Mouse (Mus musculus) left cerebral cortex, postnatal 36 days (tissue): Measurements from ENCODE around the gene Acadvl. TPM values are rescaled to one million over a fixed set of nuclear protein-coding genes. Genes with fewer than 3 reads are reported as not detected.
A peak's percentile ranks its signal among the peaks of the same experiment; 100 is the strongest.

ENCODE experiments used
- DNase-seq, 2 experiments: peaks; one replicate each; pipeline ENCODE4 v3.0.0; 2021 to 2022; ENCODE audit warnings: low spot score in 2 of 2, mixed read lengths in 1 of 2
- intact Hi-C: fragments of 180-260 bp; cut with DNase I; formaldehyde crosslinking; loops from one replicate; pipeline ENCODE4 v1.15.1; 2025
- total RNA-seq, 2 experiments: library from RNA; stranded (reverse); gene quantifications; 2 replicates each; pipeline ENCODE4 v1.2.3; 2021

The Acadvl gene
- total RNA-seq: 10 to 100 TPM; 54.3 to 58.5 TPM

GRCm38 (mm10) chr11:70014880-70015558 lies at the start of gene Acadvl:
Acadvl (minus strand) TSS chr11:70015411.
- intact Hi-C loops: loop anchor here (2.0 kb wide), 1 partner anchor 14 kb away; the partner anchor contains the start of gene Dvl2
- DNase-seq: peak; percentile 83 to 85

DNA sequence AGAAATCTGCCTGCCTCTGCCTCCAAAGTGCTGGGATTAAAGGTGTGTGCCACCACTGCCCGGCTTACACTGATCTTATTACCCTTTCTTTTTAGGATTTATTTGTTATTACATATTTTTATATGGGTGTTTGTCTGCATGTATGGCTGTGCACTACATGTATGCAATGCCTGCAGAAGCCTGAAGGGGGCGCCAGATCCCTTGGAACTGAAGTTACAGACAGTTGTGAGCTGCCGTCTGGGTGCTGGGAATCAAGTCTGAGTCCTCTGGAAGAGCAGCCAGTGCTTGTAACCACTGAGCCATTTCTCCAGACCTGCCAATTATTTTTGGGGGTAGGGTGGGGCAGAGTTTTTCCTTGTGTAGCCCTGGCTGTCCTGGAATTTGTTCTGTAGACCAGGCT lies 47.8 kb upstream of the Acadvl start:
- intact Hi-C loops: no loop called here
- no peak for DNase-seq

DNA sequence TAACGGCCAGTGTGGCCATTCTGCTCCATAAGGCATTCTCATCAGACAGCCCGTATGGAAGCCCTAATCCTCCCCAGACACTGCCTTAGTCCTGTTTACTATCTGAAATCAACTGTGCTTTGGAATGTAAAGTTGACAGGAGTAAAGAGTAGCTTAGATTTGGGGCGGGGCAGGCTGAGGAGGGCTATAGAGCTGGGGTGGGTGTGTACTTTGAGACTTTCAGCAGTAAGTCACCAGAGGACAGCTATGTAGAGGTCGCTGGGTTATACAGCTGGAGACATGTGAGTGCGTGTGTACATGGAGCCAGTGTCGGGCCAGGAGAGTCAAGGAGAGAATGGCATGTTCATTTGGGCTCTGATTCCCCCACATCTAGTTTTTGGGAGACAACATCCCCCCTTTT lies 44.7 kb upstream of the Acadvl start:
- DNase-seq: no peak
- intact Hi-C loops: loop anchor here (5.0 kb wide), 1 partner anchor 152 kb away; the partner anchor contains the start of gene Slc16a11

GRCm38 (mm10) chr11:70057805-70058204 lies 42.6 kb upstream of the Acadvl start:
- intact Hi-C loops: loop anchor here (5.0 kb wide), 1 partner anchor 154 kb away; the partner anchor contains the start of gene Slc16a11

DNA sequence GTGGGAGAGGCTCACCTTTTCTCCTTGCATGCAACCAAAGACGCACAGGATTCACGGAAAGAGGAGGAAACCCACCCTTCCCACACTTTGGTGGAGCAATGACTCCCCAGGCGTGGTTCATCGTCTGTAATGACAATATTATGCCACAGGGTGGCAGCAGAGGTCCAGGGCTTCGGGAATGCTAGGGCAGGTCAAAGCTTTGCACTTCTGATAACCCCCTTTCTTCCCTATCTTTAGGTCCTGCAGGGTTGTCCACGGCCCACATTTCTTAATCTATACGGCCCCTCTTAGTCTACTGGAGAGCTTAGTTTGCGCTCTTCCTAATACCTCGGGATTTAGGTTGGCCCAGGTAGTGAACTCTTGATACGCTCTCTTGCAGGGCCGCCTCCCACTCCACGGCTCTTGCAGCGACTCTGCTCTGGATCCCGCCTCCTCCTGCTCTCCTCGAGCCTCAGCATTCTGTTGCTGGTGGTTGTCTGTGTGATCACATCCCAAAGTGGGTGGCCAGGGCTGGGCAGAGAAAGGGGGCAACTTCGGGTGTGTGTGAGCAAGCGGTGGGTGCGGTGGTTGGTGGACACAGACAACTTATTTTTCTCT lies 40.5 kb upstream of the Acadvl start:
- intact Hi-C loops: loop anchor here (5.0 kb wide), 1 partner anchor 157 kb away; the partner anchor contains the start of gene Slc16a11
- peak in 1 of 2 experiments; percentile 55 for DNase-seq

More at GRCm38 (mm10) chr11:70057805-70058204, 42.6 kb upstream of the Acadvl start:
- no peak for DNase-seq

GRCm38 (mm10) chr11:70053898-70054570 lies 38.8 kb upstream of the Acadvl start, which contains the start of gene Asgr1:
Asgr1 (plus strand) TSS chr11:70054085.
- no peak for DNase-seq
- intact Hi-C loops: no loop called here

GRCm38 (mm10) chr11:70053156-70053555 lies 37.9 kb upstream of the Acadvl start:
- DNase-seq: no peak
- intact Hi-C loops: no loop called here

DNA sequence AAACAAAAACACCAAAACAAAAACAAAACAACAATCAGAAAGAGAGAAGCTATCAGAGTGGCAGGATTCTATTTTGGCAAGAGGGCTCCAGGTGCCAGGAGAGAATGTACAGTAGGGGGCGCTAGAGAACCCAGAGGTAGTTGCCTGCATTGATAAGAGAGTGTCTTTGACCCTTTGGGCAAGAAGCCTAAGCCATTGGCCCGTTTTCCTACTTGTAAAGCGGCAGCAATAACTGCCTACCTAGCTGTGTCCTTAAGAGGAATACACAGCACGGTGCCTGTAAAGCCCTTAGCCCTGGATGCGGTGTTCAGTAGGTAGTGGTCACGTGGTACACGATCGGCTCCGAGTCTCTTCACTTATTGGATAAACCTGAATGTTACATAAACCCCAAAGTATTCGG lies 34.6 kb upstream of the Acadvl start:
- intact Hi-C loops: no loop called here
- DNase-seq: no peak

- DNase-seq: no peak
- intact Hi-C loops: no loop called here
Observed at GRCm38 (mm10) chr11:70049366-70049765, 34.2 kb upstream of the Acadvl start.

- DNase-seq: no peak
- intact Hi-C loops: no loop called here
Observed at GRCm38 (mm10) chr11:70045435-70045834, 30.2 kb upstream of the Acadvl start.

GRCm38 (mm10) chr11:70043665-70044064 lies 28.5 kb upstream of the Acadvl start:
- intact Hi-C loops: no loop called here

DNA sequence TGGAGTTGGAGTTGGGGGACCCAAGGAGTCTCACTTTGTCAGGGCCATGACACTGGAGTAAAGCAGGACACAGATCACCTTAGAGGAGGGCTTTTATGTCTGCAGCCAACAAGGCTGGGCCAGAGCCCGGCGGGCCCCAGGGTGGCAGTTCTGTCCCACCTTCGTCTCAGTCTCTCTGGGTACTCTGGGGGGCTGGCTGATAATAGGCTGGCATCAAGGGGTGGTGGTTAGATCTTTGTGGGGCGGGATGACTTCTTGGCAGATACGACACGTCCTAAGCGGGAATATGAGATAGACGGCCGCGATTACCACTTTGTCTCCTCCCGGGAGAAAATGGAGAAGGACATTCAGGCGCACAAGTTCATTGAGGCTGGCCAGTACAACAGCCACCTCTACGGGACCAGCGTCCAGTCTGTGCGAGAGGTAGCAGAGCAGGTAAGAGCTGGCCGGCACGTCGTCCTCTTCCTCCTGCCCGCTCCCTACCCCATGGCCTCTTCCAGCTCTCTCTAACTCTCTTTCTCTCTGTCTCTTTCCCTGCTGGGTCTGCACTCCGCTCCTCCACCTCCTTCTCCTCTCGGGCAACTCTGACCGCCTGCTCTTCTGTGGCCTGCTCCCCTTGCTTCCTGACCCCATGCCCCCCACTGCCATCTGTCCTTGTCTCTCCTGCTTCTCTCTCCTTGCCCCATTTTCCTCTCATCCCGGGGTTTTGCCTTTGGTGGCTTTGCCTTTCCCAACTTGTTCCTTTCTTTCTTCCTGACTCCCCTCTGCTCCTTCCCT lies 27.3 kb upstream of the Acadvl start:
- DNase-seq: no peak
- intact Hi-C loops: no loop called here

More at GRCm38 (mm10) chr11:70043665-70044064, 28.5 kb upstream of the Acadvl start:
- no peak for DNase-seq

- intact Hi-C loops: no loop called here
- no peak for DNase-seq
Observed at GRCm38 (mm10) chr11:70040184-70040583, 25.0 kb upstream of the Acadvl start.

DNA sequence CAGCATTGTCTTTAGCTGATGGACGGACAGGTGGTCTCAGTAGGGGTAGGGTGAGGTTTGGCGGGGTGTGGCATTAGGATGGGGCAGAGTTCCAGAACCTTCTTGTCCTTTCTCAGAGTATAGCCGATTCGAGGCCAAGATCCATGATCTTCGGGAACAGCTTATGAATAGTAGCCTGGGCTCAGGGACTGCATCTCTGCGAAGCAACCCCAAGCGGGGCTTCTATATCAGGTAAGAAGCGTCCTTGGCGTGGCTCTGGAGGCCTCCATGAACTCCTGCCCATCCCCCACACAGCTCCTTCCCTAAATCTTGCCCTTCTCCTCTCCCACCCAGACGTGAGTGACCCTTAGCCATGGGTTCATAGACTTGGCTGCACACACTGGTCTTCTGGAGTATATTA lies 24.4 kb upstream of the Acadvl start:
- intact Hi-C loops: no loop called here

GRCm38 (mm10) chr11:70038174-70038573 lies 23.0 kb upstream of the Acadvl start:
- intact Hi-C loops: no loop called here
- no peak for DNase-seq

More for the DNA sequence above, 24.4 kb upstream of the Acadvl start:
- DNase-seq: no peak

GRCm38 (mm10) chr11:70031321-70031670 lies 16.1 kb upstream of the Acadvl start:
- intact Hi-C loops: no loop called here
- DNase-seq: no peak

DNA sequence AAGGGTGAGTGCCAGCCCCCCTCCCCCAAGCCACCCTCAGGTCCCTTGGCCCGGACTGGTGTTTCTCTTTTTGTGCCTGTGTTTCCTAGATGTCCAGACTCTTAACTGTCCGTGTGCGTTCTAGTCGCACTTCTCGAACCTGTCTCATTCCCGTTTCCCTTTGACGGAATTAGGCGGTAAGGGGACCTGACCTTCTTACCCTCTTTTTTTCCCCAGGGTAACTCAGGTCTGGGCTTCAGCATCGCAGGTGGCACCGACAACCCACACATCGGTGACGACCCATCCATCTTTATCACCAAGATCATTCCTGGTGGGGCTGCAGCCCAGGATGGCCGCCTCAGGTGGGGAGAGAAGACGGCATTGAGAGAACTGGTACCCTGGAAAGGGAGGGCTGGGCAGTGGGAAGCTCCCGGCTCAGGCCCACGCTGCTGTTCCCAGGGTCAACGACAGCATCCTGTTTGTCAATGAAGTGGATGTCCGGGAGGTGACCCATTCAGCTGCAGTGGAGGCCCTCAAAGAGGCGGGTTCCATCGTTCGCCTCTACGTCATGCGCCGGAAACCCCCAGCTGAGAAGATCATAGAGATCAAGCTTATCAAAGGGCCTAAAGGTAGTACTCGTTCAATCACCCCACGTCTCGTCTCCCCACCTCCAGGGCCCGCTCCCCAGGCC lies 15.6 kb upstream of the Acadvl start:
- intact Hi-C loops: no loop called here
- DNase-seq: no peak

DNA sequence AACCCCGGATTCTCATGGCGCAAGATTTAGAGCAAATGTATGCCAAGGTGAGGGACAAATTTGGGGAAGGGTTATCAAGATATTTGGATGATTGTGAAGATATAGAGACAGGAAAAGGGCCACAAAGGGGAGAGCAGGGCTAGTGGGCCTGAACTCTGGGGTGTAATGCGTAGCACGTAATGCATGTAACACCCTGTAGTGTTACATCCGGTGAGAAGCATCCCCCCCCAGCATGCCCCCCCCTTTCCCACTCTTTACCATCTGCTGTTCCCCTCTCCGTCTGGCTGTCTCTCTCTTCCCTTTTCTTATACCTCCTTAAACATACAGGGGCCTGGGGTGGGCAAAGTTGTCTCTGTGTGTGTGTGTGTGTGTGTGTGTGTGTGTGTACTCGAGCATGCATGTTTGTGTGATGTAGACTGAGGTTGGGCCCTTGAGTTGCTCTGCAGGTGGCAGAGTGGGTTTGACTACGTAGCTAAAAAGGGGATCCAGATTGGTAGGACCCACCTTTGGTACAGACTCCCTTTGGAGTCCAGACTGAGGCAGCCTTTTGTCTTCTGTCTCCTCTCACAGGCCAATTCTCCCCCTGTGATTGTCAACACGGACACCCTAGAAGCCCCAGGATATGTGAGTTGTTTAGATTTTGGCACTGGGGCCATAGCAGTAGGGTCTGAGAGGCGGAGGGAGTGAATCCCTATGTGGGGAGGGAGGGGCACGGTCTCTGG lies 14.8 kb upstream of the Acadvl start:
- DNase-seq: no peak
- intact Hi-C loops: no loop called here
